Mouse (Mus musculus) layer of hippocampus, postnatal 36 days (tissue): ENCODE measurements around the gene Kctd6. TPM values are rescaled to one million over a fixed set of nuclear protein-coding genes. Genes with fewer than 3 reads are reported as not detected.

Experiments
- DNase-seq, 2 experiments: peaks; one replicate each; pipeline ENCODE4 v3.0.0; 2022
- total RNA-seq, 2 experiments: library from RNA; stranded (reverse); gene quantifications; 2 replicates each; pipeline ENCODE4 v1.2.3; 2021

The Kctd6 gene
- total RNA-seq, 2 experiments from 2014 or later = 76.1 to 78.8 TPM

DNA sequence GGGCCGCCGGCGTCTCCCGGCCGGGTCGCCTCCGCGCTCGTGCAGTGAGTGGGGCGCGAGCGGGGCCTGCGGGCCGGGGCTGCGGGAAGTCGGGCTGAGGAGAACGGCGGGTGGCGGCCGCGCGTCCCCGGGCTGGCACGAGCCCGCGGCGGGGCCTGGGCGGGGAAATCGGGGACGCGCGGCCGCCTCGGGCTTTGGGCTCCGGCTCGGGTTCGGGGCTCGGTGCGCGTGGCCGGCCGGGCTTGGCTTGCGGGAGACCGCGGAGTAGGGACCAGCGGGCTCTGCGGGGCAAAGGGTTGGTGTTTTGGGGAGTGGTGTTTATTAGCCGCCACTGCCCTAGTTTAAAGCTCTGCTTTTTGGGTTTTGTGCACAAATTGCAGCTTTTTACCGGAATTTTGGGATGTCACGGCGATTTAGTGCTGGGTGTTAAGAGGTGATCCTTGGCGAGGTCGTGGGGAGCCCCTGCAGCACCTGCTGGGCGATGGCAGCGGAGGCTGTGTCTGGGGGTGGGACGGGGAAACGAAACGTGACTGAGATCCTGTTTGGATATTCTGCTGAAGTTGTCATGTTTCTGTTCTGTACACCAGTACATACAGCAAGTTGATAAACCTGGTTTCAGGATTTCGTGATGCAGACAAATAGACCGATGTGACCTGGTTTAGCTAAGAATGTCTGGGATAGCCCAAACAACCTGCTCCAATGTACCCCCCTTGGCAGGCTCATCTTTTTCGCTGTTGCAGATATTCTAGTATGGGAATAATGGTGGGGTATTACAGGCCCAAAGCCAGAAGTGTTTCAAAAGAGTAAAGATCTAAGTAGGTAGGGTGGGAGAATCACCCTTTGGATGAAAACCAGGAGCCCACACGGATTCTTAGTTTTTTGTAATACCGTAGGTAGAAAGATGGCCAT lies 613 bp downstream of the Kctd6 start:
- DNase-seq = peak; percentile 79 to 80

DNA sequence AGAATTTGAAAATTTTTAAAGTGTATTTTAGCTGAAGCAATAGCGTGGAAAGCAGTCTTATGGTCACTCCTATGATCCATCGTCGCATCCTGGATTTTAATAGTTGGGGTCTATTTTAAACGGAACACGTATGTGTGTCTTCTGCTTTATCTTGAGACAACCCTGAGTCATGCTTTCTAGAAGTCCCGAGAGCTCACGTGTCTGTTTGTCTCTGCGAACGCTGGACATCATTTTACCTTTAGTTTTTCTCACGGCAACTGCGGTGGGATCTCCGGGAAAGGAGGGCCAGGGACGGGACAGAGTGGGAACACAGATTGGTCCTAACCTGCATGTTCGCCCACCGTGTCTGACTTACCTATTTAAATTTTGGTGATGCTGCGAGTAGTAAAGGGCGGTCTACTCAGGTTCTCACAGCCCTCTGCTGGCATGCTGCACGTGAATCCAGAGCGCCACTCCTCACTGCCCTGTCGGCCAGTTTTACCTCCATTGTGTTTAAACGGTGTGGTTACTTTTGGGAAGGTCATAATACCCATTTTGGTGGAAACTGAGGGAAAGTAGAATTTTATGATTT lies 1.4 kb downstream of the Kctd6 start:
- no peak for DNase-seq

DNA sequence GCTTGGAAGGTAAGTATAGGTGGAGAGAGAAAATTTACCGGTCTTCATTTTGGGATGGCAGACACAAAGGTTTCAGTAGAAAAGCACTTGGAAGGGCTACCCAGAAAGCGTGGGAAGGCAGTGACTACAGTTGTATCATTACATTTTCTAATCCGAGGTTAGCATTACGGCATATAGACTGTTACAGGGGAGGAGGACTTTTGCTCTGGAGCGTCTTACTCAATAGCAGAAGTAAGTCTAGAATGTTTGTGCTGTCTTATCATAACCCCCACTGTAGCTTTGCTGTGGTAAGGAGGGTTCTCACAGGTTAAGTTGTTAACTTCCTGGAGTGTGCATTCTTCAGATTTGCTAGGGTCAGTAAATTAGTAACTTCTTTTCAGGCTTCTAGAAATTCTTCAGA lies 2.2 kb downstream of the Kctd6 start:
- DNase-seq = no peak

DNA sequence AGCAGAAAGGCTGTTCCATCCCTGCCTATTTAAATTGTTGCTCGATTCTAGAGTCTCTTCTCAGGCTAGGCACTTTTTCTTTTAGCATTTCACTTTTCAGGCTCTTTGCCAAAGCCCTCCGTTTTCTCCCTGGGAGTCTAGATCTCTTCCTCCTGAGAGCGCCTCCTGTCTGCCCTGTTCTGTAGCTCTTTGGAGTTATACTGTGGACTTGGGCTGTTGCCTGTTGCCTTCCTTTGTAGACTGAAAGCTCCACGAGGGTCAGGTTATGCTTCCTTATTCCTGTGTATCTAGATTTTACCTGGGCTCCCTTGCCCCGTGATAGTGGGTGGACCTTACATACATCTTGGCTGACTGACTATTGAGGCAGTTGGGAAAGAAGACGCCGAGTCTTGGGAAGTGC lies 4.3 kb downstream of the Kctd6 start:
- DNase-seq = no peak

DNA sequence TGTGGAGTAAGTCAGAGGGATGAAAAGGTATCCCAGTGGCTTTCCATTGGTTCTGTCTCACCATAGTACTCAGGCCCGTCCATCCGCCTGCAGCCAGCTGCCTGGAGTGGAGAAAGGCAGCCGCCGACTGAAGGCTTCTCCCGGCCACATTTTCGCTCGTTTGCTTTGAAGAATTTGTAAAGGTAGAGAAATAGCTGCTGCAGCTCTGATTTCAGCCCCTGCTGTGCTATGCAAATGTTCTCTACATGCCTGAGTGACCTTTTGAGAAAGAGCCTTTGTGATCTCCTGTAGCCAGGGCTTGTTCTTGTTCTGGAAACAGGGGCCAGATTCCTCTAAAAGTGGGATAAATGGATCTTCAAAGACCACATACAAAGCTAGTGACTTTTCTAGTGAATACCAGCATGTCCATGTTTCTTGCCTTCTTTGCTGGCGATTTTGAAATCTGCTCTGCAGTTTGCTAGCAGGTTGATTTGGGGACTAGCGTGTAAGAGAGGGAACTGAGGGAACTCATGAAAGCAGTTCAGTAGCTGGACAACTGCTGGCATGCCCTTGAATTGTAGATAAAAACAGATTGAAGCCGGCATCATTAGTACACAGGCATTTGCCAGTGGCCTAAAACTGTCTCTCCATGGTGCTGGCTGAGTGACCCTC lies 4.9 kb downstream of the Kctd6 start:
- DNase-seq = no peak

DNA sequence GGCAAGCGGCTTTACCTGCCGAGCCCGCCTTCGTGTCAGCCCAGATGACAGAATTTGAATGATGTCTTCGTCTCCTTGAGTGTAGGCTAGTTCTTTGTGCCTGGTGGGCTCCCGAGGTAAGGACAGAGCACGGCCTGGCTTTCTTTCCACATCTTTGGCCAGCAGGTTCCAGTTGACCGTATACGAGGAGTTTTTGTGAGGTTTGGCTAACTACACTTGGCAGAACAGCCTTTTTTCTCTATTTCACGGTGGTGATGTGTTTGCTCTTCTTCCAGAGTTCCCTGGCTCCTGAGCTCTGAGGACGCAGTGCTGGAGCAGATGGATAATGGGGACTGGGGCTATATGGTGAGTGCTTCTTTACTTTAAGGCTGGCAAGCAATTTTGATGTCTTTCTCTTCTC lies 5.9 kb downstream of the Kctd6 start:
- no peak for DNase-seq

DNA sequence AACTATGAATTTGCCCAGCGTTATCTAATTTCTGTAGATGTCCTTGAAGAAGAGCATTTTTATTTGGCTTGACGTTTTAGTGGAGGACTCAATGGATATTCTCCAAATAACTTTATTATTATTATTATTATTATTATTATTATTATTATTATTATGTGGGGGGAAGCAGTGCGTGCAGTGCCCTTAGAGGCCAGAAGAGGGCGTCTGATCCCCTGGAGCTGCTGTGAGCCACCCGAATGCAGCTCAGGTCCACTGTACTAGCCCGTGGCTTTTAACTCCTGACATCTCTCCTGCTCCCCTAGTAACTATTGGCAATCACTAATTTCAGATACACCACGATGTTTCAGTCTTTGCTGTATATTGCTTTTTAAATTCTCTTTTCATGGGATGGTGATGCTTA lies 6.4 kb downstream of the Kctd6 start:
- no peak for DNase-seq

DNA sequence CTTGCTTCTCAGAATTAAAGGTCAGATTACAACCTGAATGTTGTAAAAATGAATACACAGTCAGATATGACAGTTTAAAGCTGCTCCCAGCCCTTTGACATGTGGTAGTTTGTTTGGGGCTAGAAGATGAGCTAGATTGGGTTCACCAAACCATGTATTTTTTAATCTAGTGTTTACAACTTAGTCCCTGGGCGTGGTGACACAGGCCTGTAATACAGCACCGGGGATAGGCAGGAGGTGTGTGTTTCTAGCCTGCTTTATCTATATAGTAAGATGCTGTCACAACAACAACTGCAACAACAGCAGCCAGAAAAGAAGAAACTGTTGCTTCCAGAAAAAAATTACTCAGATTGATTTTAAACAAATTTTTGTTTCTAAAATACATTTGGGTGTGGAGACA lies 7.0 kb downstream of the Kctd6 start:
- no peak for DNase-seq

DNA sequence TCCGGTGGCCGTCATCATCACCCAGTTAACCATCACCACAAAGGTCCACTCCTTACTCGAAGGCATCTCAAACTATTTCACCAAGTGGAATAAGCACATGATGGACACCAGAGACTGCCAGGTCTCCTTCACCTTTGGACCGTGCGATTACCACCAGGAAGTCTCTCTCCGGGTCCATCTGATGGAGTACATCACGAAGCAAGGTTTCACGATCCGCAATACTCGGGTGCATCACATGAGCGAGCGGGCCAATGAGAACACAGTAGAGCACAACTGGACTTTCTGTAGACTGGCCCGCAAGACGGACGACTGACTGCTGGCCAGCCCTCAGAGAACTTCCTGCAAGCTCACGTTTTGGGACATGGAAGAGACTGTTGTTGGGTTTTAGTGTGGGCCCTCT lies 8.6 kb downstream of the Kctd6 start:
- no peak for DNase-seq

DNA sequence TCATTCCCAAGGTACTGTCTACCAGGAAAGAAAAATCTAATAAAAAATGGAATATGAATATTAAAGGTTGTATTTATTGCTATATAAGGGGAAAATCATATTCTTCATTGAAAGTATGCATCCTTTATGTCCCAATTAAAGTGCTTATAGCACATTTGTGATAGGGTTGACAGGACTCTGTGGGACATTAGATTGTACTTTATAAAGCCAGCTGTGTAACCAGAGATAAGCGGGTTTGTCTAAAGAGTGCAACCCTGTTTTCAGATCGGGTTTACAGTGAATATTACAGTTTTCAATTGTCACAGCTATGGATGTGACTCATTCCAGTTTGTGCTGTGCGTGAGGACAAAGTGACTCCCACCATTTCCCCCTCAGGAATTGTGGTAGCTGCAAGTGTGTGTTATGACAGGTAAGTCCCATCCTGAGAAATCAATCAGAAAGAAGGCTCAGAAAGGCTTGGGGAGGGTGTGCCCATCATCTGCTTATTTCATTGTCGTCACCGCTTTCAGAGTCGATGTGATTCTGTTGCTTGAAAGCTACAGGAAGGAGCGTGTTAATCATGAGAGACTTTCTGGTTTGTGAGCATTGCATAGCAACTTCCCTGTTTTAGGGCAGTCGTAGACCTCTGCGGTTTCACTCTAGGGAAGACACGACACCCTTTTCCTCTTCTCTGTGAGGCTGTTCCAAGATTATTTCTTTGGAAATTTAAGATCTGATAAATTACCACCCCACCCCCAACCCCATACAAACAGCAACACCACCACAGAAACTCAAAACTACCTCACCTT lies 9.8 kb downstream of the Kctd6 start:
- DNase-seq = no peak

DNA sequence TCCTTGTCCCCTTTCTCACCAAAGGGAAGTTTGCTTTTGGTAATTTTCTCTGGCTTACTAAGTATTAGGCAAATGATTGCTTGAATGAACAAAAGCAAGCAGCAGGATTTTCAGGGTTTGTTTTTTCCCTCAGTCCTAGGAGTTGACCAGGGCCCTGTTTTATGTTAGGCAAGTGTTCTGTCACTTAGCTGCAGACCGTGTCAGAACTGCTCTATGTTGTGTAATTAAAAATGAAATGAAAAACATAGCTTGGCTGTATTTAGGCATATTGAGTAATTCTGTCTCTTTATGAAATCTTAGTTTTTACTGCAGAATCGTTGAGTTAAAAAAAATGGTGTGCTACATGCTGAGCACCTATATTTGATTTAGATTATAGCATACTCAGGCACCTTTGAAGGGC lies 10.9 kb downstream of the Kctd6 start:
- DNase-seq = no peak

DNA sequence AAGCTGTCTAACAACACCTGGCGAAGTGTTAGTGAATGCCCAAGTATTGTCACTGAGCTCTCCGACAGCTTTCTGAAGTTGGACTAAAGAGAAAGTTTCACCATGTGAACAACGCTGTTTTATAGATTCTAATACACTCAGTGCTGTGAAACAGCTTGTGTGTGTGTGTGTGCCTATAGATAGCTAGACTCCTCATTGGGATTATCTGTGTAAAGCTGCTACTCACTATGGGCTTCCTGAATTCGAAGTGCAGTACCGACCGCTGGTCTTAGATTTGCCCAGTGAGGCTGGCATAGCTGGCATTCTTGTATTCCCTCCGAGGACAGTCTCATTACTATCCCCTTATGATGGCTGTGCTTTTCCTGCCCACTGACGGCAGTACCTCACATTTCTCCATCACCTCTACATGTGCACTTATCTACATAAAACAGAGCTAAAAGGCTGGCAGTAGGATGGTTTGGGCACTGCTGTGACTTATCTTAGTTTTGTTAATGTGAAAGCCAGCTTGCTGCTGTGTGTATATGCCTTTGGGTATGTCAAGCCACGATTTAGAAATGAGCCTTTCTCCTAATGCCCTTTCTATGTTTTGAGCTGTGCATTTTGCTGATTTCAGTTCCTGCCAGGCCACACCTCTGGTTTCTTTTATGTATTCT lies 15.6 kb downstream of the Kctd6 start:
- no peak for DNase-seq

DNA sequence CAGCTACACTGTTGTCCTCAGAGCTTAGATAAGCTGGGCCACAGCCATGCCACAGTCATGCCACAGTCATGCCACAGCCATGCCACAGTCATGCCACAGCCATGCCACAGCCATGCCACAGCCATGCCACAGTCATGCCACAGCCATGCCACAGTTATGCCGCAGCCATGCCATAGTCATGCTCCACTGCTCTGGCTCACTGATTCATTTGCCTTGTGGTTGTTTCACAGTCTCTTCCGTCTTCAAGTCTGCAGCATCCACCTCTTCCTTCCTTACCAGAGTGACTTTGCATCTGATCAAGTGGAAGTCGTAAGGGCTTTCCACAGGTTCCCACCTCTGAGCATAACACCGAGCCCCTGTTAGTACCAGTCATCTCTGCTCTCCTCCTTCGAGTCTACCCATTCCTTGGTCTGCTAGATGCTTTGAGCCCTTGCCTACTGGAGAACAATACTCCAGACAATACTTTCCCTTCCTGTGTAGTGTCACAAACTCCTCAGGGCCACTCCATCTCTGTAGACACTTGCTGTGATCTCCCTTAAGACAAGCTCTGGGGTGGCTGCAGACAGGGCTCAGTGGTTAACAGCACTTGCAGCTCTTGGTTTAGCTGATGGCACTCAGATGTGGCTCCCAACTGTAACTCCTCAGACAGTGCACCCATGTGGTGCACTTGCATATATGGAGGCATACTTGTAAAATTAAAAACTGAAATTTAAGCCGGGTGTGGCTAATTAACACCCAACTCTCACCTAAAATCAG lies 18.4 kb downstream of the Kctd6 start:
- no peak for DNase-seq

DNA sequence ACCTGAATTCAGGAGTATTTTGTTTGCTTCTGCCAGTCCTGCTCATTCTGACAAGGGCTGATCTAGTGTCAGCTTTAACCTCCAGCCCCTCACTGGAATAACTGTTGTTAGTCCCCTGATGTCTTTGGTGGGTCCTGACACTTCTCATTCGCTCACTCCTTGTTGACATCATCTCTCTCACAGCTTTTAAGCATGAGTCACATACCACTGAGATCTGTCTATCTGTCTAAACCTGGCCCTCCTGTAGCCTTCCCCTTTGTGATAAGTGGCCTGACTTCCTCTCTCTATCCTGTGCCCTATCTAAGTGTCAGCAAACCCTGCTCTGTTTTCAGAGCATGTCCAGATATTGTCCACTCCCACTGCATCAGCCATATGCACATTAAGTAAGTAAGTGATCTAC lies 19.3 kb downstream of the Kctd6 start:
- DNase-seq = no peak

DNA sequence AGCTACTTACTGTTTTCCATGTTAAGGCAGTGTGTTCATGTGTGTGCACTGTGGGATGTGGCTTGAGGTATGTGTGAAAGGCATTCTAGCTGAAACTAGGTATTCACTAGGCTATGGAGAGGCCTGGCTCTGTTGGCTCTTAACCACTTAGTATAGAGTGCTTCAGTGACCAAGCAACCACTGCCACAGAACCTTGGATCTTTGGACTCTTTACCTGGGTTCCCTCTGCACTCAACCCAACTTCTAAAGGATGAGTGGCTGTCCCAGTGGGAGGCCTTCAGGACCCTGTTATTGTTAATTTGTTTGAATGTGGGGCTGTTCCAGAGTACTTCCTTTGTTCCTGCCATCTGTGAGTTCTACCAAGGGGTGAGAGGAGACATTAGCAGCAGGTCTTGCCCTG lies 27.9 kb downstream of the Kctd6 start:
- DNase-seq = no peak

DNA sequence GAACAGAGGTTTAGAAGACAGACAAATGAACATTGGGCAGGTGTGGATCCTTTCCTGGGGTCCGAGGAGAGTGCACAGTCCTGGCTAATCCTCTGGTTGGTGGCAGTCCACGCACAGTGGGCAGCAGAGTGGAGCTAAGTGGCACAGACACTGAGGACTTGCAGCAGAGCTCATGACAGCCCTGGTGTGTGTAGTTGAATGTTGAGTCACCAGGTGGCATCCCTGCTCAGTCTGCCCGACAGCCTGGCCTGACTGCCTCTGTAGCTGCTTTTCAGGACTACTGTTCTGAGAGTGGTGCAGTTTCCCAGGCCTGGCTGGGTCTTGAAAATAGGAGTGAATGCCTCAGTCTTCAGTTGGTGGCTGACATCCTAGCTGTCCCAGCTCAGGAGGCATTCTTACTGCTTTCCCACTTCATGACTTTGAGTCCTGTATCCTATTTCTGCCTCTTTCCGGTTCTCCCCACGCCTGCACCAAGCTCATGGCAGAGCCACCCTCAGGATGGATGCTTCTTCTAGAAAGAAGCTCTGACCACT lies 28.5 kb downstream of the Kctd6 start:
- peak; percentile 21 to 46 for DNase-seq

DNA sequence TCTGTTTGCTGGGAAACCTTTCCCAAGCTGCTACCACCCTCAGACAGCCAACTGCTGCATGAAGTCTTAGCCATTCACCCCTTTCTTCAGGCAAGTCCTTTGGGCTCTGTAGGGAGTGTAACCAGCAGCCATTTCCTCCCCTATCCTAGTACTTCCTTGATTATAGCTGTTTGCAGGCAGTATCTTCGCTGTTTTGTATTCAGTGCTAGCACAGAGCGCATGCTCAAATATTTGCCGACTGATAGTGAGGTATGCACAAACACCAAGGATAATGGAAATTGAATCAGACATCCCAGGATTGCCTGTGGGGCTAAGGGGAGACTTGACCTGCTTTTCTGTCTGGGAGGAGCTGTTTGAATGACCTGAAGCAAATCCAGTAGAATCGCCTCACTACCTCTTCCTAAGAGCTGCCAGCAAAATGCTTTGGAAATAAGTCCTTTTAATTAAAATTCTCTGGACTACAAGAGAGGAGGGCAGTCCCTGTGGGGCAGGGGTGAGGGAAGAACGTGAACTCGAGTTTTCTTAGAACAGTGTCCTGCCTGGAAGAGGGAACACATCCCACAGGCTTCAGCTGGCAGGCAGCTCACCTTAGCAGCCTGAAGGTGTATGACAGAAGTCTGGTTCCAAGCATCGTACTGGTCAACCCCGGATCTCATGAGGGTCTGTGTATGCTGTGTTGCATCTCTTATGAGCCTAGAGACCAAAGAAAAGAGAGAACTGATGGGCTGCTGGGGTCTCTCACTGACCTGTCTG lies 29.4 kb downstream of the Kctd6 start:
- DNase-seq = no peak

DNA sequence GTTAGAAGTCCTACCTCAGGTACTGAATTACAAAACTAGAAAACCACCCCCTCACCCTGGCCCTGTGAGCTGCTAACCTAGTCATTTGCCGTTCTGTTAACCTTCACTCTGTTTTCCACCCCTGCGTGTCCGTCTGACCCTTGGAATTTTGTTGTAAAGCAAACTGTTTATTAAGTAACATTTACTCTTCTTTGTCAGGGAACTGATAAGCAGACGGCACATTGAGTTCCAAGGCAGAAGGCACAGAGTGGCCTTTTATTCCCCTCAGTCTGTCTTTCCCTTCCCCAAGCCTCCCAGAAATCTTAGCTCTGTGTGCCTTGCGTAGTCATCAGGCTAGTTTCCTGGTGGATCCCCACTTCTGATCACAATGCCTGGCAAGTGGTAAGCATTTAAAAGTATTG lies 30.3 kb downstream of the Kctd6 start:
- no peak for DNase-seq

DNA sequence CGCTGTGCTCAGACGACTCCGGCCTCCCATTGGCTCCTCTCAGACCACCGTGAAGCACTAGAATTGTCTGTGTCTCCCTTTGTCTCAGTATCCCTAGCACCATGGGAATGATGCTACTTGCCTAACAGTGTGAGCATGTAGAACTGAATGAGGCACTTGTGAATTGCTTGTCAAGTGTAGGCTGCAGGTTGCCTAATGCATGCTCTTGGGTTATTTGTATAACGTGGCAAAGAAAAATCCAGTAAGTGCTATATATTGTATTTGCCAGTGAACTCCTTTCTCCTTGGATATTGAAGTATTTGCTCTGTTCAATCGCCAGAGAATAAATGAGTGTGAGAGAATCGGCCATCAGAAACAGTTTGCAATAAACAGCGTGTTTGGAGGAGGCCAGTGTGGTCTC lies 32.9 kb downstream of the Kctd6 start:
- DNase-seq = no peak

DNA sequence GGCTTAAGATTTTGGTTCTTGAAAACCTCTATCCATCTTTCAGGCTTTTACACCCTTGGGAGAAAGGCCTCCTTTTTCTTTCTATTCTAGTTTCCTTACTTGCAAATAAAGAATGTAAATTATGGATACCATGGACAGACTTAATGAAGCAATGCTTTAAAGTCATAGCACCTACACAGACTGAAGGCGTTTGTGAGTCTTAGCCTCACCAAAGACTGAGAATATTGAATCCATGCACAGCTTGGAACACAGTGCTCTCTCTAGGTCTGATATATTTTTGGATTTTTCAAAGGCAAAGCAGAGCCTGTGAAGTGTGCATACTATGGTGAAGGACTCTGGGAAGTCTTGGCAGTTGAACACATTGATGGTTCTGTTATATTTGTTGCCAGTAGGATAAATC lies 35.3 kb downstream of the Kctd6 start:
- no peak for DNase-seq
